Mouse (Mus musculus) CD8-positive naive resting alpha-beta T cell, adult 2 months (primary cell): ENCODE results near the gene Stag3.

ENCODE experiments used
- DNase-seq, 2 experiments: peaks; one replicate each; pipeline ENCODE4 v3.0.0; 2022; ENCODE audit warnings: low read depth in 2 of 2, low spot score in 2 of 2

The Stag3 gene

GRCm38 (mm10) chr5:138279585-138280424, at the start of gene Stag3, which contains the start of the genes Gm43720 and Gpc2:
TSS of gene Stag3 (plus strand) at chr5:138280240.
TSS of gene Gm43720 (minus strand) at chr5:138279958.
TSS of gene Gpc2 (minus strand) at chr5:138280005.
- peak; percentile 70 to 77 for DNase-seq

DNA sequence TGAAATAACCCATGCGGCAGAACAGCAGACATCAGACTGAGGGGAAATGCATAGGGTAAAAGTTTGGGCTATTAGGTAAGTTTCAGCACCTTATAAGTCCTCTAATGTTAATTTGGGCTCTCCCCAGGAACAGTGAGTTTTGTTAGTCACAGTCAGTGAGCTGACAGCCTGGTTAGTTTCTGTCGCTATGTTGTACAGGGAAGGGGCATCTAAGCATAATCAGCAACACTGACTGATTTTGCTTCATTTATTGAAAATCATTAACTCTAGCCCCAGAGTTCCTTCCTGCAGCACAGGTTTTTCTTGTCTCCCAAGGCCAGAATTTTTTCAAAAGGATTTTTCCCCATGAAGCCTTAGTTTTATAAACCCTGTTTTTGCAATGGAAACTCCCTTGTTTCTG, 46.3 kb upstream of the Stag3 start:
- DNase-seq, result no peak

DNA sequence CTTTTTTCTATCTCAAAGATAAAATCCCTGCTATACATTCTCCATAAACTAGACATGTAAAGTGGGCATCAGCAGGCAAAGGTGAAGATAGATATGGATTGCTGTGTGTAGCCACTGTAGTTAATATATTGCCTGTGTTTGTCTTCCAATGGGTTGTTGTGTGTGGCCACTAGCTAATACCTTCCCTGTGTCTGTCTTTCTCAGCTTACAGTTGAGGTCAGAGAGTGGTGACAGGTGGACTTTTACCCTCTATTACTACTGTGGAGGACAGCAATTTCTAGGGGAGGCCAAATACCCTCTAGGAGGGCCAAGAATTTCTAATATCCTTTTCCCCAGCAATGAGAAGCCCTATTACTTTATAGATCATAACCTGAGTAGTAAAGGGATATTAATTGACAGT, 45.8 kb upstream of the Stag3 start:
- no peak for DNase-seq

DNA sequence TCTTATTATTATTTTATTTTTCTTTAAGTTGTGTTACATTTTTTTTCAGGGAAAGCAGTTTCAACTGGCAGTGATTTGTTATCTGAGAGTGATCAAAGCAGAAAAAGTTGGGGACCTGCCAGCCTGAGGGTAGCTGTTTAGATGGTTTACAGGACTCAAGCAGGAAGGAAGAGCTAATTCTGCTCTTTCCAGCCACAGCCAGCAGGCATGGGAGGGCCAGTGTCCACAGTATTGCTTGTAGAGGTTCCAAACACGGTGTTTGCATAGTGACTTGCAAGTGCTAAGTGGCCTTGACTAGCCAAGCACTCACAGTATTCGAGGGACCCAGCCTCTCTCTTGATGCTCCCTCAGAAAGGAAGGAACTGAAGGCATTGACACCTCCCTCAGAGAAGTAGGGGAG, 38.5 kb upstream of the Stag3 start:
- no peak for DNase-seq

- no peak for DNase-seq
Observed at GRCm38 (mm10) chr5:138251144-138251543, 28.9 kb upstream of the Stag3 start.

GRCm38 (mm10) chr5:138253061-138253460, 27.0 kb upstream of the Stag3 start:
- no peak for DNase-seq

- peak; percentile 87 to 89 for DNase-seq
Observed at GRCm38 (mm10) chr5:138255353-138256093, 24.5 kb upstream of the Stag3 start, which contains the start of gene Lamtor4. TSS of gene Lamtor4 (plus strand) at chr5:138255482.

GRCm38 (mm10) chr5:138256094-138256467, 24.0 kb upstream of the Stag3 start:
- DNase-seq, result no peak

DNA sequence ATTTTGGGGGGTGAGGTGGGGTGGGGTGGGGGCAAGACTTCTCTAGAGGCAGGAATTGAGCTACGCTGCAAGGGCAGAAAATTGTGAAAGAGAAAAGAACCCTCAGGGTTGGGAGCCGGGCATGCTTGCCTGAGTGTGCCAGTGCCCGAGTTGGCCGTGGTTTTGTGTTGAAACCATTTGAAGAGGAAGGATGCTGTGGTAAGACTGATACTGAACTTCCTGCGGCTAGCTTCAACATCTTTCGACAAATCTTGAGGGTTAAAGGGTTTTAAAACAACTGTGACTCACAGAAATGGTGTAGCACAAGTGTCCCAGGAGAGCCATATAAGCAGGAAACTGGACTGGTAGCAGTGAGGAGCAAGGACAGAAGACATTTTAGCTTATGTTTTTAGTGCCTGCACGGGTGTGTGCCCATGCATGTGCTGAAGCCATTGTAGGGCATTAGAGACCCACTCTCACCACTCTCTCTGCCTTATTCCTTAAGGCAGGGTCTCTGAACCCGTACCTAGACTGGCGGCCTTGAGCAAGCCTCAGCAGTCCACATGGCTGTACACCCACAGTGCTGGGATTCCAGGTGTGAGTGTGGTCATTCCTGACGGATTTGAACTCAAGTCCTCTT, 23.0 kb upstream of the Stag3 start:
- peak in 1 of 2 experiments; percentile 39 for DNase-seq

- no peak for DNase-seq
Observed at GRCm38 (mm10) chr5:138257585-138257978, 22.5 kb upstream of the Stag3 start.

DNA sequence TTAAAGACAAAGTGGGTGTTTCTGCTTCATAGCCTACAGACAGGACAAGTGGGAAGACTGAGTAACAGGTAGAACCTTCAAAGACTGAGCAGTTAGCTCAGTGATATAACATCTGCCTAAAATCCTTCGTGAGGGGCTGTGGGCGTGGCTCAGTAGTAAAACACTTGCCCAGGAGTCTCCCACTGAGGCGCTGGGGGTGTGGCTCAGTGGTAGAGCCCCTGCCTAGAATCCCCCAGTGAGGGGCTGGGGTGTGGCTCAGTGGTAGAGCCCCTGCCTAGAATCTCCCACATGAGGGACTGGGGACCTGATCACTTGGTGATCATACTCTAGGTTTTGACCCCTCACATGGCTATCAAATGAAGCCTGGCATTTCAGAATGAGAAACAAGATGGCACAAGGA, 22.0 kb upstream of the Stag3 start:
- DNase-seq, result no peak

DNA sequence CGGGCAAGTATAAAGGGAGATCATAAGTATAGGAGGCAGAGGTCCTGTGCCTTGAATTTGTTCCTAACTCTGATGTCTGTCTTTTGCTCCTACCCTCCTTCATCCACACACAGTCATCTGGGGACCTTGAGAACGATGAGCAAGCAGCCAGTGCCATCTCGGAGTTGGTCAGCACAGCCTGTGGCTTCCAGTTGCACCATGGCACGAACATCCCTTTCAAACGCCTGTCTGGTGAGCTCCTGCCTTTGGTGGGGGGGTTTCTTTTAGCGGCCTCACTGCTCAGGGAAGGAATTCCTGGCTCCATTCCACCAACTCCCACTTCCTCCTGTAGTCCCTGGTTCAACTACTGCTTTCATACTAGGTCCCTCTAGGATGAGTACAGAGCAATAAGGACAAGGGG, 21.5 kb upstream of the Stag3 start:
- DNase-seq, result no peak

DNA sequence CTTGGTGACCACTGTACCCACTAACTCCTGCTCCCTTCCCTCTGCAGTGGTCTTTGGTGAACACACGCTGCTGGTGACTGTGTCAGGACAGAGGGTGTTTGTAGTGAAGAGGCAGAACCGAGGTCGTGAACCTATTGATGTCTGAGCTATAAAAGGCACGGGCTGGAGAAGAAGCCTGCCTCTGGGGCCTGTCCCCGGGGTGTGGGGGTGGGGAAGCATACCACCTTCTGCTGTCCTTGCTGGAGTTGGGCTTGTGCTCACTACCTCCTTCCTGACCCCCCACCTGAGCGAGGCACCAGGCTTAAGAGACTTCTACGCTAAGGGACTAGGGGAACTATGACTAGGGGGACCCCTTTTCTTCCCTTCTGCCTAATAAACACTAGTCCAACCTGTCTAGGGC, 21.0 kb upstream of the Stag3 start:
- no peak for DNase-seq

- DNase-seq, result no peak
Observed at GRCm38 (mm10) chr5:138260051-138260450, 20.0 kb upstream of the Stag3 start.

GRCm38 (mm10) chr5:138260834-138261233, 19.2 kb upstream of the Stag3 start:
- DNase-seq, result no peak

DNA sequence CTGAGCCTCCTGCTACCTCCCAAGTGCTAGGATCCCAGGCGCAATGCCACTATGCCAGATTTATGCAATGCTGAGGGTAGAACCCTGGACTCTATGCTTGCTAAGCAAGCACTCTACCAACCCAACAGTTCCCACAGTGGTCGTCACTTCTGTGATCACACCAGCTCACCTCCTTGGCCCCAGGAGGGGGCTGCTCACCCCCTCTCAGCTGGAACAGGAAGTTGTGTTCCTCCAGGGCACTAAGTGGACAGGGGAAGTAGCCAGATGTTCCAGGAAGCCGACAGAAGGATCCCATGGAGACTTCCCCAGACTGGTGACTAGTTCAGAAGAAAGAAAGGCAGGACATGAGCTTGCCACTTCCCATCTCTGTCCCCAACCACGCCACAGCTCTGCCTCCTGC, 18.0 kb upstream of the Stag3 start:
- no peak for DNase-seq

- no peak for DNase-seq
Observed at GRCm38 (mm10) chr5:138262582-138263240, 17.3 kb upstream of the Stag3 start.

DNA sequence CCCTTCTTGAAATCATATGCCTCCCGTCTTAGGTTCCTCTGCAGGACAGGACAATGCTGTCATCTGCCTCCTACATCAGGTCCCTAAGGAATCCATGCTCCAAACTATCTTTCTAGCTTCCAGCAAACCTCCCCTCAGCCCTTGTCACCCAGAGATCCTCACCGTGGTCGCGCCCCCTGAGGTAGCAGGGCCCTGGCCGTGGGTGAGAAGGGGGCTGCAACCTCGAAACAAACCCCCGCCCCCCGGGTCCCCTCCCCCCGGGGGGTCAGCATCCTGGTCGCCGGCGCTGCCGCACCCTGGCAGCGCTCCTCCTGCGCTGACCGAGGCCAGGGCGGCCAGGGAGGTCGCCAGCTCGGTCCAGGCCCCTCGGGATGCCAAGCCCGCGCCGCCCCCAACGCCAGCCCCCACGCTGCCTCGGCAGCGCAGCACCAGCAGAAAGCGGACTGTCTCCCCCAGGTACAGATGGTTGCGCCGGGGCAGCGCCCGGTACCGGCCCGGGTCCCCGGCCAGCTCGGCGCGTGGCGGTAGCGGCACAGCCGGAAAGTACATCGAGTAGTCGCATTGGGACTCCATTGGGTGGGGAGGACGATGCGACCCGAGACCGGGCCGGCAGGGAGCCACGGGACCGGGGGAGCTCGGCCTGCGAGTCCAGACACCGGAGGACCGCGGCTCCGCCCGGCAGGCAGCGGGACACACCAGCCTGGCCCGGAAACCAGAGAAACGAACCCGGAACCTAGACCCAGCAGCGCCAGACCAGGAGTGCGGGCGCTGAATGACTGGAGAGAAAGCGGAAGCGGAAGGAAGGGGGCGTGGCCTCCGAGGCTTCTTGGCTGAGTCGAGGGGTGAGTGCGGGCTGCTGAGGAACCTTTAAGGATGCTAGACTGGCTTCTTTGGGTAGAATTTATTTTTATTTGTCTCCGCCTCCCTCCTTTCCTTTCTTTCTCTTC, 16.5 kb upstream of the Stag3 start, which contains the start of gene BC037034:
Gene BC037034, minus strand, starts transcription at position 774 of the 947 bp plus-strand sequence.
- DNase-seq, result peak; percentile 81 to 88

DNA sequence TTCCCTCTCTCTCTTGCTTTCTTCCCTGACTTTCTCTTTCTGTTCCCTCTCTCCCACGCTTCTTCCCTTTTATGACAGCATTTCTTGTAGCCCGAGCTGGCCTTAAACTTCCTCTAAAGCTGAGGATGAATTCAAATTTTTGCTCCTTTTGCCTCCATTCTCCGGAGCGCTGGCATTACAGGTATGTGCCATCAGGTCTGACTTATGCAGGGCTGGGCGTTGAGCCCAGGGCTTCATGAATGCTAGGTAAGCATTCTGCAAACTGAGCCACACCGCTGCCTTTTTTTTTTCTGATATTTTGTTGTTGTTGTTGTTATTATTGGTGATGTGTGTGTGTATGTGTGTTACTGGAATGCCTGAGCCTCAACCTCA, 15.8 kb upstream of the Stag3 start:
- DNase-seq, result no peak

DNA sequence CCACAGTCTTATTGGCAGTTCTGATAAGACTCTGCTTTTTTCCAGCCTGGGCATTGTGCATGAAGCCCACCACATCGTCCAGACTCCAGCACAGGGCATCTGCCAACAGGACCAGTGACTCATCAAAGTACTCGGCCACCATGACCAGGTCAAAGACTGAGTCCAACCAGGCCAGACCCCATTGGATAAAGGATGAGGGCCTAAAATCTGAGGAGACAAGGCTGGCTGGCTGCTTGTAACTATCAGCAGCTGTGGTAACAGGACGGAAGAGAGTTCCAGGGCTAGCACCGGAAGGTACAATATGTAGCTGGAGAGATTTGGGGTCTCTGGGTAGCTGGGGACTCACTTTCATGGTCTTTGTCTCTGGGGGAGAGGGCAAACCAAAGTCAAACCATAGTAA, 14.3 kb upstream of the Stag3 start:
- no peak for DNase-seq
